Mouse (Mus musculus) bone marrow, adult 2 months (tissue): ENCODE measurements around the gene Tom1l2.

Experiments
- CTCF ChIP-seq: fragments of 200-500 bp; IDR thresholded peaks from 2 replicates; pipeline ENCODE4 v1.5.1; 2011; ENCODE audit warnings: low read length, control low read depth; ENCODE audit not compliant: control insufficient read depth, insufficient read depth
- POLR2A ChIP-seq: fragments of 200-500 bp; IDR thresholded peaks from 2 replicates; pipeline ENCODE4 v1.6.1; 2011; ENCODE audit warnings: low read depth, mild to moderate bottlenecking, control low read depth, low read length, borderline replicate concordance; ENCODE audit not compliant: control insufficient read depth

DNA sequence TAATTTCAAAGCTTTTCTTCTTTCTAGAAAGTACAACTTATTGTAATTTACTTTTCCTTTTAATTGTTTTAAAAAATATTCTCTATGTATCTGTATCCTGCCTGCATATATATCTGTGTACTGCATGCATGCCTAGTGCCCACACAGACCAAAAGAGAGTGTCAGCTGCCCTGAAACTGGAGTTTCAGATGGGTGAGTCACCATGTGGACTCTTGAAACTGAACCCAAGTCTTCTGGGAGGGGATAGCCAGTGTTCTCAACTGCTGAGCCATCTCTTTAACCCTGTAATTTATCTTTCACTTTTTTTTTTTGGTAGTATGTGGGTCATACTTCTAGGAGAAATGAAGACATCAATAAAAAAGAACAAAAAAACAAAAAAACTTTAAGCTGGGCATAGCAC lies 29.0 kb downstream of the Tom1l2 start:
- TF ChIP-seq CTCF (no peak), POLR2A (no peak)
